Mouse (Mus musculus) spleen, adult 2 months (tissue): Measurements from ENCODE around the gene Hoxc5. TPM values are rescaled to one million over a fixed set of nuclear protein-coding genes. Genes with fewer than 3 reads are reported as not detected.

Experiments
- DNase-seq, 2 experiments: peaks; one replicate each; pipeline versions ENCODE4 v3.0.0 to v3.0.0-alpha.2; 2012 to 2021; ENCODE audit warnings: low spot score in 2 of 2, low read depth in 1 of 2
- H3K27ac ChIP-seq: fragments of 200-500 bp; 2 replicates; pipeline ENCODE4 v1.5.1; 2012; ENCODE audit warnings: low read length, inconsistent platforms; ENCODE audit not compliant: insufficient read depth
- H3K27me3 ChIP-seq: fragments of 200-500 bp; 2 replicates; pipeline ENCODE4 v1.6.1; 2012; ENCODE audit warnings: mild to moderate bottlenecking, moderate library complexity, low read length, inconsistent platforms; ENCODE audit not compliant: control insufficient read depth, insufficient read depth
- H3K36me3 ChIP-seq: fragments of 200-500 bp; 2 replicates; pipeline ENCODE4 v1.6.1; 2012; ENCODE audit warnings: mild to moderate bottlenecking, low read length, inconsistent platforms; ENCODE audit not compliant: control insufficient read depth, insufficient read depth
- H3K4me1 ChIP-seq: fragments of 200-500 bp; 2 replicates; pipeline ENCODE4 v1.6.1; 2011; ENCODE audit warnings: inconsistent platforms; ENCODE audit not compliant: control insufficient read depth, insufficient read depth, insufficient read length
- H3K4me3 ChIP-seq: fragments of 200-500 bp; 2 replicates; pipeline ENCODE4 v1.5.1; 2011; ENCODE audit warnings: mild to moderate bottlenecking, inconsistent platforms; ENCODE audit not compliant: insufficient read depth, insufficient read length; ENCODE audit errors: extremely low read depth
- CTCF ChIP-seq: fragments of 200-500 bp; IDR thresholded peaks from 2 replicates; pipeline ENCODE4 v1.5.1; 2011; ENCODE audit warnings: mild to moderate bottlenecking, inconsistent platforms; ENCODE audit not compliant: insufficient read depth, insufficient read length, insufficient replicate concordance; ENCODE audit errors: extremely low read depth
- POLR2A ChIP-seq: fragments of 200-500 bp; IDR thresholded peaks from 2 replicates; pipeline ENCODE4 v1.6.1; 2011; ENCODE audit warnings: low read depth, low read length, inconsistent platforms
- WGBS: fragments of 180-500 bp; shearing (Covaris S2); methylation state at CpG from one replicate; pipeline ENCODE4 v1.1.7; 2018; 5-methylcytosine and 5-hydroxymethylcytosine counted together
- polyA plus RNA-seq: library from polyadenylated mRNA; depleted of rRNA; stranded (reverse); fragments of >200 nt; gene quantifications from 2 replicates; pipeline ENCODE4 v1.2.3, GENCODE M21; 2012

The Hoxc5 gene
- polyA plus RNA-seq, 1 experiment, result 0.05 TPM

- Histone ChIP-seq H3K36me3 (no peaks in the 10 kb centered on the region), H3K4me1 (no peaks in the 10 kb centered on the region), H3K27ac (no peak overlapping the region), H3K27me3 (0 out of 2 replicates have a peak, but pooled peaks cover 2% of the 10 kb centered on the region), H3K4me3 (no peak overlapping the region)
- TF ChIP-seq POLR2A (no peak), CTCF (no peak)
- no peak for DNase-seq
Measured at GRCm38 (mm10) chr15:103053210-103053609, 86.0 kb downstream of the Hoxc5 start.

- H3K27me3 ChIP-seq, result peaks cover 22% of the 10 kb centered on the region
- 69% methylated on average over 2 of the region's 2 CpGs for WGBS
- DNase-seq, result no peak
Measured at GRCm38 (mm10) chr15:103056396-103056795, 89.2 kb downstream of the Hoxc5 start.

GRCm38 (mm10) chr15:103058715-103059114 lies 91.5 kb downstream of the Hoxc5 start:
- 24% methylated on average over 12 of the region's 12 CpGs for WGBS
- Histone ChIP-seq H3K27me3 (peaks cover 23% of the 10 kb centered on the region), H3K4me1 (no peaks in the 10 kb centered on the region), H3K36me3 (no peaks in the 10 kb centered on the region), H3K4me3 (no peak overlapping the region), H3K27ac (no peak overlapping the region)
- no peak for TF ChIP-seq POLR2A
- no peak for TF ChIP-seq CTCF
- no peak for DNase-seq

More at GRCm38 (mm10) chr15:103056396-103056795, 89.2 kb downstream of the Hoxc5 start:
- H3K4me1 ChIP-seq, result no peaks in the 10 kb centered on the region
- TF ChIP-seq CTCF, result no peak
- TF ChIP-seq POLR2A, result no peak
- no peak overlapping the region for H3K4me3 ChIP-seq
- no peaks in the 10 kb centered on the region for H3K36me3 ChIP-seq
- H3K27ac ChIP-seq, result no peak overlapping the region

- no peak for TF ChIP-seq CTCF
- no peak for TF ChIP-seq POLR2A
- no peak overlapping the region for H3K27ac ChIP-seq
- no peaks in the 10 kb centered on the region for H3K4me1 ChIP-seq
- H3K36me3 ChIP-seq, result no peaks in the 10 kb centered on the region
- H3K27me3 ChIP-seq, result peaks cover 23% of the 10 kb centered on the region
- no peak for DNase-seq
- no peak overlapping the region for H3K4me3 ChIP-seq
- WGBS, result 8% methylated on average over 21 of the region's 21 CpGs
Measured at GRCm38 (mm10) chr15:103059393-103059992, 92.2 kb downstream of the Hoxc5 start.

DNA sequence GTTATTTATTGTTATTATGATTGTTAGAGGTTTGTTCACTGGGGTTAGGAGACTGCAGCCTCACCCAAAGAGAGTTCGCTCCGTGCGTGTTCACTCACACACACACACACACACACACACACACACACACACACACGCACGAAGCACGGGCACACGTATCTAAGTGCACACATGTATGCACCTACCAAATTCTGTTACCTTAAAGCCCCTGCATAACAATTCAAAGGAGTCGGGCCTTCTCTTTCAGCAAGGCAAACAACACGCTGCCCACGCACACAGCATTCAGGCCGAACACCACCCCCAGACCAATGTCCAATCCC lies 92.7 kb downstream of the Hoxc5 start:
- DNase-seq, result no peak

GRCm38 (mm10) chr15:103060341-103061130 lies 93.3 kb downstream of the Hoxc5 start:
- no peaks in the 10 kb centered on the region for H3K36me3 ChIP-seq
- H3K27ac ChIP-seq, result no peak overlapping the region
- no peak overlapping the region for H3K4me3 ChIP-seq
- no peaks in the 10 kb centered on the region for H3K4me1 ChIP-seq
- WGBS, result 6% methylated on average over 36 of the region's 36 CpGs
- TF ChIP-seq CTCF (no peak), POLR2A (no peak)
- peaks cover 23% of the 10 kb centered on the region for H3K27me3 ChIP-seq
- DNase-seq, result no peak

More for the DNA sequence above, 92.7 kb downstream of the Hoxc5 start:
- TF ChIP-seq CTCF, result no peak
- no peak for TF ChIP-seq POLR2A
- Histone ChIP-seq H3K27me3 (peaks cover 23% of the 10 kb centered on the region), H3K4me3 (no peak overlapping the region), H3K36me3 (no peaks in the 10 kb centered on the region), H3K27ac (no peak overlapping the region), H3K4me1 (no peaks in the 10 kb centered on the region)
- 35% methylated on average over 11 of the region's 11 CpGs for WGBS

DNA sequence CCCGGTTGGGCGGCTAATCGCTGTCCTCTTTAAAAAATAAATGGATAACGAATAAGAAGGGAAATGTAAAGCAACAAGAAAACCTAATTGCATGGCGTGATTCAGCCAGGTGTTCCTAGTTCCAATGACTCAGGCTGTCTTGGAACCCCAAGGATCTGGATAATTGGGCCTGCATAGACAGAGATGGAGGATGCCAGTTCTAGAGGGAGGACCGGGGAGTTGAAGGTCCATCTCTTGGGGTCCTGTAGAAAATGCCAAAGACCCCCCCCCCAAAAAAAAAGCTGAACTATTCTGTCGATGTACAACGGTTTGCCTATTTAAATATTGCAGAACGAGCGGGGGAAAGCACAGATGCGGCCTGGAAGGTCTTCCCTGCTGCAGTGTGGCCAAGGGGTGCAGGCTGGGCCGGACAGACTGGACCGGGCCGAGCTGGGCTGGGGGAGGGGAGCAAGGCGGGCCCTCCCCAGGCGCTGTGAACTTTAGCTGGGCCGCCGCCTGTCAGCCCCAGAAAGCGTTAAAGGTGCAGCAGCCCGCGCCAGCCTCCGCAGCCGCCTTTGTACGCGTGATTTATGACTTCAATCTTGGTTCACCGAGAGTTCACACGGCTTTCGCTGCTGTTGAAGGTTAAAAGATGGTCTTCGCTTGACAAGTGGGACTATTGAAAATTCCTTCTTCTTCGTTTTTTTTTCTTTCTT lies 94.0 kb downstream of the Hoxc5 start:
- H3K27ac ChIP-seq, result no peak overlapping the region

More for the DNA sequence above, 94.0 kb downstream of the Hoxc5 start:
- Histone ChIP-seq H3K4me3 (no peak overlapping the region), H3K36me3 (no peaks in the 10 kb centered on the region), H3K27me3 (peaks cover 23% of the 10 kb centered on the region), H3K4me1 (no peaks in the 10 kb centered on the region)
- WGBS, result 5% methylated on average over 30 of the region's 30 CpGs
- no peak for DNase-seq
- TF ChIP-seq CTCF, result no peak
- TF ChIP-seq POLR2A, result no peak
